Mouse (Mus musculus): Measurements from ENCODE around the gene Hcrt. TPM values are rescaled to one million over a fixed set of nuclear protein-coding genes. Genes with fewer than 3 reads are reported as not detected.

Hcrt gene
- total RNA-seq, 2 experiments from 2014 or later = not detected

DNA sequence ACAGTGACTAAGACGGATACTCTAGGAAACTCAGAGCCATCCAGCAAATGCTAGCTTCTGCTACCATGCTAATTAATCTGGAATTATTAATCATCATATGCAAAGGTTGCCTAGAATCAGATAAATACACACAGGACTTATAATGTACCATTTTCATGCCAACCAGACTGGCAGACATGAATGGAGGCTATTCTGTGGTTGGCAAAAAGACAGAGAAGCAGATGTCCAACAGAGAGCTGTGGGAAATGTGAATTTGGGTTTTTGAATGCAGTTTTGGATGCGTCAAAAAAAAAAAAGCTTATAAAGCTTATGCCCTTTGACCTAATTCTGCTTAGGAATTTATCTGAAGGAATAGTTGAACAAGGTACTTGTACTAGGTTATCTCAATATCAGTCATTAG is 23.0 kb upstream of the Hcrt start:
- Histone ChIP-seq H3K27ac (no peak overlapping the region), H3K4me3 (no peak overlapping the region)
- intact Hi-C loops (cut with DNase I) = no loop called here
- TF ChIP-seq CTCF (IDR thresholded peaks at IDR 0.05) = no peak
- no peak for DNase-seq (ENCODE audit: extremely low spot score in 1 of 2, low spot score in 2 of 2)

DNA sequence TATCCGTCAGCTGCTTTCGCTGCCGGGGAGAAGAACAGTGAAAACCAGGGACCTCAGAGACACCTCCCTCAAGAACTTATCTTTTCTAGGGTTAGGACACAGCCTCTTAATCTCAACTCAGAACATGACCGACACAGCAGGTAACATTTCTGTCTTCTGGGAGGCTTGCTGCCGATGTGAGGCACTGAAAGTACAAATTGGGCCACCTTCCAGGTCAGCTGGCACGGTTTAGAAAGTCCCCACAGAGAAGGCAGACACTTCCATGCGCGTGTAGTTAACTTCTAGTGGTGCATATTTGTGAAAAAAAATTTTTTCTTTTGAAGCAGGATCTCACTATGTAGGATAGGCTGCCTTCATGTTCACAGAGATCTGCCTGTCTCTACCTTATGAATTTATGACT is 21.6 kb upstream of the Hcrt start:
- DNase-seq (ENCODE audit: extremely low spot score in 1 of 2, low spot score in 2 of 2) = no peak
- no peak for TF ChIP-seq CTCF (IDR thresholded peaks at IDR 0.05)
- intact Hi-C loops (cut with DNase I) = no loop called here

DNA sequence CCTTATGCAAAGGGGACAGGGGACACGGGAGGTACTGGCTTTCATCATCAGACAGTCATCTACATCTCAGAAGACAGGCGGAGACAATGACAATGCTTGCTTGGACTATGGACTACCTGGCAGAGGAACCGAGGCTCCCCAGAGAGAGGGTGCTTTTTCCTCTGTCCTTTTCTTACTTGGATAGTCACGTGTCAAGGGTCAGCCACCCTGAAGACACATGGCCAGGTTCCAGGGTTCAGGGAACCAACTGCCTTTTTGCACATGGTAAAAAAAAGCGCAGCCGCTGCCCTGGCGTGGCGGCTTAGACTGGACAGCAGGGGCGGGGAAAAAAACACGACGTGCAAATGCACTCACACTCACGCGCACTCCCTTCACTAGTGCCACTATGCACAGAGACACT is 19.8 kb upstream of the Hcrt start:
- intact Hi-C loops (cut with DNase I) = no loop called here
- no peak for TF ChIP-seq CTCF (IDR thresholded peaks at IDR 0.05)
- H3K27ac ChIP-seq = no peak overlapping the region
- no peak overlapping the region for H3K4me3 ChIP-seq
- DNase-seq (ENCODE audit: extremely low spot score in 1 of 2, low spot score in 2 of 2) = no peak

More for the DNA sequence above, 21.6 kb upstream of the Hcrt start:
- H3K4me3 ChIP-seq = no peak overlapping the region
- H3K27ac ChIP-seq = no peak overlapping the region

DNA sequence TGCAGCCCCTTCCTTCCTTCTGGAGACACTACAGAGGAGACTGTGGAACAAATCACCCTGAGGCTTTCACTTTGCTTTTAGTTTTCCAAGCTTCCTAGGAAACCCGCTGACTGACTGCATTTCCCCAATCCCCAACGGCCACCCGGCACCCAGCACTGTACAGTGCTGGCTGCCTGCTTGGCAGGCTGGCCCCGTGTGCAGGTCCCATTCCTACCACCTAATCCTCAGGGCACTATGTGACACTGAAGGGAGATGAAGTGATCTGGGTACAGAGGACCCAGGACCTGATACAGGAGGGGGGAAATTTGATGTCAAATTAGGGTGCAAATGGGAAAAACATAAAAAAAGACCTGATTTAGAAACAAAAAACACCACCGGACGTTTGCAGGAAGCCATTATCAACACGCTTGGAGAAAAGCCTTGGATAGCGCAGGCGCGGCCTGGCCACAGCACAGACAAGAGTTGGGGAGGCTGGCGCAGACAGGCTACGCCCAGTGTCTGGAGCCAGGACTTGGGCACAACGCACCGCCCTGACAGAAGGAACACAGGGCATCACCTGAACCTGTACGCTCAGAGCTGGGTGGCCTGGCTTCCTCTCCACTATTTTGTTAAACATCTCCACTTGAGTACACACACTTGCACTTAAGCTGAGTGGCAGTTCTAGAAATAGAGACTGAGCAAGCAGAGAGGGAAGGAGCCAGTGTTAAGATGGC is 19.2 kb upstream of the Hcrt start:
- no peak for TF ChIP-seq CTCF (IDR thresholded peaks at IDR 0.05)
- Histone ChIP-seq H3K27ac (no peak overlapping the region), H3K4me3 (no peak overlapping the region)
- DNase-seq (ENCODE audit: extremely low spot score in 1 of 2, low spot score in 2 of 2) = no peak
- intact Hi-C loops (cut with DNase I) = no loop called here

GRCm38 (mm10) chr11:100780247-100780646 is 17.5 kb upstream of the Hcrt start:
- intact Hi-C loops (cut with DNase I) = no loop called here
- no peak for TF ChIP-seq CTCF (IDR thresholded peaks at IDR 0.05)
- Histone ChIP-seq H3K4me3 (no peak overlapping the region), H3K27ac (no peak overlapping the region)
- DNase-seq (ENCODE audit: extremely low spot score in 1 of 2, low spot score in 2 of 2) = no peak

DNA sequence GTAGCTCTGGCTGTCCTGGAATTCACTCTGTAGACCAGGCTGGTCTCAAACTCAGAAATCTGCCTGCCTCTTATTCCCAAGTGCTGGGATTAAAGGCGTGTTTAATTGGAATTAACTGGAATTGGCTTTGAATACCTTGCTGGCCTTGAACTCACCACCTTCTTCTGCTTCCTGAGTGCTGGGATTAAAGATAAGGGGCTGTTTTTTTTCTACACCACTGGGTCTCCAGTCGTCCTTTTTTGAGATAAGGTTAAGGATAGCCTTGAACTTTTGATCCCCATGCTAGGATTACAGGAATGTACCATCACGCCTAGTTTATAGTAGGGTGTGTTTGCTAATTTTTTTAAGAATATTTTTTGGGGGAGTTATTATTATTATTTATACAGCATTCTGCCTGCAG is 15.3 kb upstream of the Hcrt start:
- no peak for TF ChIP-seq CTCF (IDR thresholded peaks at IDR 0.05)
- intact Hi-C loops (cut with DNase I) = no loop called here
- H3K27ac ChIP-seq = no peak overlapping the region
- no peak overlapping the region for H3K4me3 ChIP-seq
- no peak for DNase-seq (ENCODE audit: extremely low spot score in 1 of 2, low spot score in 2 of 2)

- no peak overlapping the region for H3K27ac ChIP-seq
- TF ChIP-seq CTCF (IDR thresholded peaks at IDR 0.05) = no peak
- DNase-seq (ENCODE audit: extremely low spot score in 1 of 2, low spot score in 2 of 2) = no peak
- no peak overlapping the region for H3K4me3 ChIP-seq
- intact Hi-C loops (cut with DNase I) = no loop called here
Observed at GRCm38 (mm10) chr11:100775921-100776320, 13.2 kb upstream of the Hcrt start.

DNA sequence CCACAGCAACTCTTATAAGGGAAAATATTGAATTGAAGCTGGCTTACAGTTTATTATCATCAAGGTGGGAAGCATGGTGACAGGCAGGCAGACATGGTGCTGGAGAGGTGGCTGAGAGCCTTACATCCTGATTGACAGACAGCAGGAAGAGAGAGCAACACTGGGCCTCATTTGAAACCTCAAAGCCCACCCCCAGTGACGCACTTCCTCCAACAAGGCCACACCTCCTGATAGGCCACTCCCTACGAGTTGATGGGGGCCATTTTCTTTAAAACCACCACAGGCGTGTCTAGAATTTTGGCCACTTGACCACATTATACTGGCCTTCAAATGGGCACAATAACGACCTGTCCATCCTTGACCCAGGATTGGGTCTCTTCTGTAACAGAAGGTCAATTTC is 11.5 kb upstream of the Hcrt start:
- no peak overlapping the region for H3K27ac ChIP-seq
- no peak for DNase-seq (ENCODE audit: extremely low spot score in 1 of 2, low spot score in 2 of 2)
- intact Hi-C loops (cut with DNase I) = no loop called here
- no peak for TF ChIP-seq CTCF (IDR thresholded peaks at IDR 0.05)
- no peak overlapping the region for H3K4me3 ChIP-seq

GRCm38 (mm10) chr11:100770646-100771408 is 8.1 kb upstream of the Hcrt start, which contains the start of gene Ghdc:
Ghdc (minus strand) TSS chr11:100770957.
- peak; percentile 73 to 77 for DNase-seq (ENCODE audit: extremely low spot score in 1 of 2, low spot score in 2 of 2)
- Histone ChIP-seq H3K27ac (peak within 1 kb of the TSS; percentile 77), H3K4me3 (peak within 1 kb of the TSS; percentile 74)
- intact Hi-C loops (cut with DNase I) = no loop called here
- no peak for TF ChIP-seq CTCF (IDR thresholded peaks at IDR 0.05)

DNA sequence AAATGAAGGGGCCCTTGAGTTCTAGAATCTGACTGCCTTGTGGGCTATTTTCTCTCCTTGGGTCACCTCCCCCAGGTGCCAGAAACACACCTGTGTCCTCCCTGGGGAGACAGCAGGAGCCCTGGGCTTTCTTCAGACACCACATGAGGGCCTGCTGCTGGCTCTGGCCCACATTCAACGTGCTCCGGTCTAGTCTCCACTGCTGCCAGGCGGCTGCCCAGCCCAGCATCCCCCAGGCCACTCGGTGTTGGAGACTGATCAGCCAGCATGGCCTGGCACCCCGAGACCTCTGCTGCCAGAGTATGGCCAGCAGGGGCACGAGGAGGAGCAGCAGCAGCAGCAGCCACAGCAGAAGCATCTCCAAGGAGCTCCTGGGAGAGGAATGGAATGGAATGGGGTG is 7.2 kb upstream of the Hcrt start:
- Histone ChIP-seq H3K4me3 (peak overlapping the region; percentile 74), H3K27ac (no peak overlapping the region; the same call in 1 of the 2 replicates)
- no peak for TF ChIP-seq CTCF (IDR thresholded peaks at IDR 0.05)
- intact Hi-C loops (cut with DNase I) = loop anchor here (5.0 kb wide), 1 partner anchor 187 kb away; no protein-coding TSS in a partner anchor
- no peak for DNase-seq (ENCODE audit: extremely low spot score in 1 of 2, low spot score in 2 of 2)

DNA sequence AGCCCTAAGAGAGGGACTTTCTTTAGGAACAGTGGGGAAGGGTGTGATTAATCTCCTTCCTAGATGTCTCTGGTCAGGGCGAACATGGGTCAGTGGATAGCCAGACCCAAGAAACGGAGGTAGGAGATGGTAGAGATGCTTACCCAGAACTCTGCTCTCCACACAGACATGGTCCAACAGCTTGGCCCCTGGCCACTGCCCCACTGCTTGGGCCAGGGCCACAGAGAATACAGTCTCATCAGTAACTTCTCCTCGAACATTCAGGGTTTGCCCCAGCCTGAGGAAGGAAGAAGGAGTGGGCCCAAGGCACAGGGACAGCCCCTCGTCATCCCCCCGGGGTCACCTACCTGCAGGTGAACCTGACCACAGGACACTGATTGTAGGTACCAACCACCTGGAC is 5.1 kb upstream of the Hcrt start:
- no peak overlapping the region for H3K27ac ChIP-seq
- H3K4me3 ChIP-seq = no peak overlapping the region
- no peak for TF ChIP-seq CTCF (IDR thresholded peaks at IDR 0.05)
- intact Hi-C loops (cut with DNase I) = loop anchor here (5.0 kb wide), 1 partner anchor 189 kb away; no protein-coding TSS in a partner anchor
- DNase-seq (ENCODE audit: extremely low spot score in 1 of 2, low spot score in 2 of 2) = no peak

DNA sequence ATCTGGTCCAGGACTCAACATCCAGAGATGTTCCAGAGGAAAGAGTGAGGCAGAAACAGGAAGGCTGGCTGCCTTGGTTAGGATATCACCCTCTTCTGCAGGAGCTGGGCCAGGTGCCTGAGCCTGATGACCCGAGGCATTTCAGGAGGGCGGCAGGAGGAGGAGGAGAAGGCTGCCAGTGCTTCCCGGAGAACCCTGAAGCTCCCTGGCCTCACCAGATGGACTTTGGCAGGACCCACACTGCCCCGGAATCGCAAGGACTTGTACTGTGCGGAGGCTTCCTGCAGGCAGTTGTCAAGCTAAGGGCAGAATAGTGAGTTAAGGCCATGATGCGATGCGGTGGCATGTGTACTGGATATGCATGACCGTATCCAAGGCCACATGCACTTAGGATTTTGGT is 4.0 kb upstream of the Hcrt start:
- TF ChIP-seq CTCF (IDR thresholded peaks at IDR 0.05) = no peak
- H3K27ac ChIP-seq = no peak overlapping the region
- DNase-seq (ENCODE audit: extremely low spot score in 1 of 2, low spot score in 2 of 2) = no peak
- no peak overlapping the region for H3K4me3 ChIP-seq
- intact Hi-C loops (cut with DNase I) = loop anchor here (5.0 kb wide), 1 partner anchor 191 kb away; no protein-coding TSS in a partner anchor
